Mouse (Mus musculus) myocyte (in vitro differentiated cells): ENCODE results near the gene Vezf1. TPM values are rescaled to one million over a fixed set of nuclear protein-coding genes. Genes with fewer than 3 reads are reported as not detected.

Experiments
- H3K27me3 ChIP-seq: one replicate; pipeline ENCODE4 v1.6.1; 2011; ENCODE audit not compliant: control insufficient read depth, insufficient read depth, insufficient read length
- H3K36me3 ChIP-seq: one replicate; pipeline ENCODE4 v1.6.1; 2011; ENCODE audit not compliant: control insufficient read depth, insufficient read depth
- H3K4me2 ChIP-seq: one replicate; pipeline ENCODE4 v1.6.1; 2011; ENCODE audit warnings: low read depth, control low read depth
- H3K4me3 ChIP-seq: one replicate; pipeline ENCODE4 v1.5.1; 2011; ENCODE audit warnings: mild to moderate bottlenecking, control low read depth, moderate library complexity
- H3K79me2 ChIP-seq: one replicate; pipeline ENCODE4 v1.6.1; 2011; ENCODE audit not compliant: control insufficient read depth, insufficient read depth
- H3ac ChIP-seq: one replicate; pipeline ENCODE4 v1.6.1; 2011; ENCODE audit not compliant: control insufficient read depth, insufficient read length
- CEBPB ChIP-seq: IDR thresholded peaks from 2 replicates; pipeline ENCODE4 v1.6.1; 2011; ENCODE audit warnings: mild to moderate bottlenecking, moderate library complexity; ENCODE audit not compliant: poor library complexity, insufficient read depth, severe bottlenecking
- E2F4 ChIP-seq: IDR thresholded peaks from one replicate; pipeline ENCODE4 v1.6.1; 2011; ENCODE audit warnings: mild to moderate bottlenecking, control low read depth, moderate library complexity; ENCODE audit not compliant: insufficient read depth
- MAX ChIP-seq: IDR thresholded peaks from one replicate; pipeline ENCODE4 v1.6.1; 2011; ENCODE audit warnings: low read depth, mild to moderate bottlenecking, control low read depth
- MYOD1 ChIP-seq, 3 experiments: IDR thresholded peaks; one replicate each; pipeline ENCODE4 v1.6.1; 2011; ENCODE audit warnings: control low read depth in 2 of 3, low read depth in 2 of 3, mild to moderate bottlenecking in 2 of 3, moderate library complexity in 1 of 3; ENCODE audit not compliant: insufficient read length in 2 of 3, control insufficient read depth in 1 of 3
- MYOG ChIP-seq, 3 experiments: IDR thresholded peaks; one replicate each; pipeline ENCODE4 v1.6.1; 2011; ENCODE audit warnings: control low read depth in 2 of 3, low read depth in 2 of 3, mild to moderate bottlenecking in 2 of 3; ENCODE audit not compliant: insufficient read length in 2 of 3, control insufficient read depth in 1 of 3, insufficient read depth in 1 of 3
- POLR2A ChIP-seq: IDR thresholded peaks from one replicate; pipeline ENCODE4 v1.6.1; 2011; ENCODE audit warnings: low read depth, mild to moderate bottlenecking, control low read depth, moderate library complexity; ENCODE audit not compliant: insufficient read length
- POLR2AphosphoS2 ChIP-seq: IDR thresholded peaks from one replicate; pipeline ENCODE4 v1.6.1; 2011; ENCODE audit warnings: low read depth, control low read depth; ENCODE audit not compliant: insufficient read length
- REST ChIP-seq: IDR thresholded peaks from one replicate; pipeline ENCODE4 v1.6.1; 2011; ENCODE audit warnings: mild to moderate bottlenecking, control low read depth, moderate library complexity; ENCODE audit not compliant: insufficient read depth, insufficient read length
- SRF ChIP-seq: IDR thresholded peaks from one replicate; pipeline ENCODE4 v1.6.1; 2011; ENCODE audit warnings: low read depth; ENCODE audit not compliant: control insufficient read depth, insufficient read length
- TCF12 ChIP-seq: IDR thresholded peaks from one replicate; pipeline ENCODE4 v1.6.1; 2011; ENCODE audit warnings: mild to moderate bottlenecking, control low read depth; ENCODE audit not compliant: poor library complexity, insufficient read depth, severe bottlenecking
- TCF3 ChIP-seq: IDR thresholded peaks from one replicate; pipeline ENCODE4 v1.6.1; 2011; ENCODE audit warnings: low read depth, control low read depth; ENCODE audit not compliant: insufficient read length
- USF1 ChIP-seq: IDR thresholded peaks from one replicate; pipeline ENCODE4 v1.6.1; 2011; ENCODE audit warnings: low read depth, mild to moderate bottlenecking, control low read depth, moderate library complexity
- polyA plus RNA-seq: library from polyadenylated mRNA; unstranded; fragments of >200 nt; fragmentation: generic; extraction: Trizol; gene quantifications from one replicate; pipeline ENCODE4 v1.2.1, GENCODE M21; 2012; ENCODE audit warnings: missing spikeins

The Vezf1 gene
- polyA plus RNA-seq, 1 experiment = 17.7 TPM

GRCm38 (mm10) chr11:88118091-88118440, 50.0 kb downstream of the Vezf1 start:
- Histone ChIP-seq H3K4me2 (peak overlapping the region; percentile 98), H3K27me3 (no peaks in the 10 kb centered on the region), H3K4me3 (peak overlapping the region; percentile 11), H3K36me3 (no peaks in the 10 kb centered on the region), H3K79me2 (peaks cover 24% of the 10 kb centered on the region), H3ac (no peak overlapping the region)
- TF ChIP-seq MYOD1 (IDR thresholded peaks at IDR 0.05; ENCODE audit: control insufficient read depth in 1 of 3, insufficient read length in 2 of 3, low read depth in 2 of 3) = peak in 2 of 3 experiments; percentile 78 to 92
- TF ChIP-seq MYOG (IDR thresholded peaks at IDR 0.05; ENCODE audit: control insufficient read depth in 1 of 3, insufficient read depth in 1 of 3, insufficient read length in 2 of 3, low read depth in 2 of 3) = peak; percentile 8 to 86 (median 44)
- no peak for TF ChIP-seq TCF12
- TF ChIP-seq POLR2AphosphoS2 = peak; percentile 17

GRCm38 (mm10) chr11:88118817-88119642, 51.0 kb downstream of the Vezf1 start:
- H3K79me2 ChIP-seq = peaks cover 19% of the 10 kb centered on the region
- H3ac ChIP-seq = no peak overlapping the region
- H3K36me3 ChIP-seq = no peaks in the 10 kb centered on the region
- TF ChIP-seq USF1 (no peak), MYOG (IDR thresholded peaks at IDR 0.05; ENCODE audit: control insufficient read depth in 1 of 3, insufficient read depth in 1 of 3, insufficient read length in 2 of 3, low read depth in 2 of 3) (peak in 2 of 3 experiments; percentile 70 to 95), POLR2AphosphoS2 (peak; percentile 82), E2F4 (no peak), REST (no peak), POLR2A (peak; percentile 77), MAX (no peak), MYOD1 (IDR thresholded peaks at IDR 0.05; ENCODE audit: control insufficient read depth in 1 of 3, insufficient read length in 2 of 3, low read depth in 2 of 3) (peak in 2 of 3 experiments; percentile 70 to 88), SRF (no peak), TCF12 (peak; percentile 35), TCF3 (no peak), CEBPB (no peak)
- H3K27me3 ChIP-seq = no peaks in the 10 kb centered on the region
- H3K4me3 ChIP-seq = no peak overlapping the region
- peak overlapping the region; percentile 98 for H3K4me2 ChIP-seq

DNA sequence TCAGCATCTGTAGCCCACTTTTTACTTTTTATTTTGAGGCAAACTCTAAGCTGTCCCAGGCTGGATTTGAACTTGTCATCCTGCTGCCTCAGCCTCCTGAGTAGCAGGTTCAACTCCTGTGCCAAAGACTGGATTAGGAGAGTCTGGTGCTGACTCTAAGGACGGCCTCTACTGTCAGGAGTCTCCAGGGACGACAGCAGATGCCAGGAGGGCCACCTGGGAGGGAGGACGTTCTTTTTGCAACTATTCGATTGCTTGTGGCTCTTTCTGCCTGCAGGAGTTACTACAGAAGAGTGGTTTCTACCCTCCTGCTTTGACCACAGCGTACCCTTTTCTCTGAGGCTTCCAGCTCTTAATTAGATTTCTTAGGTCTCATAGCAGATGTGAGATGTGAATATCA, 54.5 kb downstream of the Vezf1 start:
- no peak for TF ChIP-seq TCF12
- no peak for TF ChIP-seq E2F4
- TF ChIP-seq MYOG (IDR thresholded peaks at IDR 0.05; ENCODE audit: control insufficient read depth in 1 of 3, insufficient read depth in 1 of 3, insufficient read length in 2 of 3, low read depth in 2 of 3) = no peak
- TF ChIP-seq USF1 = no peak
- no peak for TF ChIP-seq CEBPB
- TF ChIP-seq TCF3 = no peak
- no peak for TF ChIP-seq MYOD1 (IDR thresholded peaks at IDR 0.05; ENCODE audit: control insufficient read depth in 1 of 3, insufficient read length in 2 of 3, low read depth in 2 of 3)
- no peak for TF ChIP-seq POLR2A
- TF ChIP-seq SRF = no peak
- no peak for TF ChIP-seq MAX
- TF ChIP-seq POLR2AphosphoS2 = no peak
- TF ChIP-seq REST = no peak
- no peak overlapping the region for H3K4me3 ChIP-seq
- no peaks in the 10 kb centered on the region for H3K79me2 ChIP-seq
- H3K4me2 ChIP-seq = no peak overlapping the region
- H3K36me3 ChIP-seq = no peaks in the 10 kb centered on the region
- H3K27me3 ChIP-seq = no peaks in the 10 kb centered on the region
- no peak overlapping the region for H3ac ChIP-seq

- H3K27me3 ChIP-seq = no peaks in the 10 kb centered on the region
- H3ac ChIP-seq = no peak overlapping the region
- no peaks in the 10 kb centered on the region for H3K36me3 ChIP-seq
- H3K79me2 ChIP-seq = peaks cover under 1% of the 10 kb centered on the region
- no peak overlapping the region for H3K4me3 ChIP-seq
- H3K4me2 ChIP-seq = no peak overlapping the region
- no peak for TF ChIP-seq E2F4
- TF ChIP-seq POLR2A = no peak
- TF ChIP-seq TCF12 = no peak
- TF ChIP-seq CEBPB = no peak
- no peak for TF ChIP-seq MAX
- TF ChIP-seq POLR2AphosphoS2 = no peak
- TF ChIP-seq MYOD1 (IDR thresholded peaks at IDR 0.05; ENCODE audit: control insufficient read depth in 1 of 3, insufficient read length in 2 of 3, low read depth in 2 of 3) = no peak
- TF ChIP-seq MYOG (IDR thresholded peaks at IDR 0.05; ENCODE audit: control insufficient read depth in 1 of 3, insufficient read depth in 1 of 3, insufficient read length in 2 of 3, low read depth in 2 of 3) = no peak
- no peak for TF ChIP-seq TCF3
- TF ChIP-seq SRF = no peak
- TF ChIP-seq REST = no peak
- TF ChIP-seq USF1 = no peak
Measured at GRCm38 (mm10) chr11:88123021-88123420, 54.9 kb downstream of the Vezf1 start.
